Mouse (Mus musculus): ENCODE measurements around the gene Trappc3.

Trappc3 gene

GRCm38 (mm10) chr4:126251655-126252254 lies 10.4 kb upstream of the Trappc3 start:
- DNase-seq = peak; percentile 82

GRCm38 (mm10) chr4:126252411-126253237 lies 9.5 kb upstream of the Trappc3 start:
- no peak for DNase-seq

- DNase-seq = no peak
These were observed 8.4 kb upstream of the Trappc3 start for GRCm38 (mm10) chr4:126253637-126254272.

- DNase-seq = peak; percentile 71
These were observed 7.6 kb upstream of the Trappc3 start for GRCm38 (mm10) chr4:126254315-126255112.

- DNase-seq = peak; percentile 62
These were observed 6.8 kb upstream of the Trappc3 start for GRCm38 (mm10) chr4:126255113-126256001.

- peak; percentile 91 for DNase-seq
These were observed 5.9 kb upstream of the Trappc3 start, which contains the start of gene Map7d1 for GRCm38 (mm10) chr4:126256131-126256791. Gene Map7d1, minus strand, starts transcription at chr4:126256343.

GRCm38 (mm10) chr4:126256967-126257881 lies 4.9 kb upstream of the Trappc3 start:
- peak; percentile 53 for DNase-seq

GRCm38 (mm10) chr4:126259063-126259462 lies 3.1 kb upstream of the Trappc3 start:
- DNase-seq = peak; percentile 51

- DNase-seq = peak; percentile 93
These were observed 2.5 kb upstream of the Trappc3 start for GRCm38 (mm10) chr4:126259523-126260160.

- peak; percentile 93 for DNase-seq
These were observed 1.5 kb upstream of the Trappc3 start for GRCm38 (mm10) chr4:126260520-126261201.

- peak; percentile 35 for DNase-seq
These were observed 859 bp upstream of the Trappc3 start for GRCm38 (mm10) chr4:126261266-126261665.

GRCm38 (mm10) chr4:126261675-126262074 lies 450 bp upstream of the Trappc3 start:
- no peak for DNase-seq

GRCm38 (mm10) chr4:126269292-126269691 lies 7.2 kb downstream of the Trappc3 start:
- DNase-seq = no peak

GRCm38 (mm10) chr4:126273753-126274152 lies 11.6 kb downstream of the Trappc3 start:
- DNase-seq = no peak

GRCm38 (mm10) chr4:126275081-126275480 lies 13.0 kb downstream of the Trappc3 start:
- no peak for DNase-seq

- DNase-seq = peak; percentile 34
These were observed 13.6 kb downstream of the Trappc3 start for GRCm38 (mm10) chr4:126275681-126276131.

GRCm38 (mm10) chr4:126277906-126278564 lies 15.9 kb downstream of the Trappc3 start:
- DNase-seq = peak; percentile 75

- no peak for DNase-seq
These were observed 16.4 kb downstream of the Trappc3 start for GRCm38 (mm10) chr4:126278565-126278915.

Data from lung, postnatal 36 days (tissue).